Mouse (Mus musculus): ENCODE measurements around the gene Hpcal1. TPM values are rescaled to one million over a fixed set of nuclear protein-coding genes. Genes with fewer than 3 reads are reported as not detected.

Gene Hpcal1
- polyA plus RNA-seq, 1 experiment, result 544 TPM

- DNase-seq, result no peak
- TF ChIP-seq POLR2A (IDR thresholded peaks at IDR 0.05; ENCODE audit: borderline replicate concordance, insufficient read depth, low read length), result no peak
- no peak for TF ChIP-seq CTCF (IDR thresholded peaks at IDR 0.05; ENCODE audit: borderline replicate concordance, insufficient read depth, low read depth, low read length)
- Histone ChIP-seq H3K4me3 (replicated peaks; ENCODE audit: insufficient read depth, low read depth, low read length) (no peak overlapping the region), H3K27ac (ENCODE audit: insufficient read depth, low read length) (no peak overlapping the region), H3K27me3 (ENCODE audit: control insufficient read depth, insufficient read depth, low read length) (no peaks in the 10 kb centered on the region), H3K4me1 (ENCODE audit: control insufficient read depth, insufficient read depth, low read length) (no peaks in the 10 kb centered on the region)
- 55% methylated on average over 7 of the region's 7 CpGs for WGBS
These were observed 16.9 kb upstream of the Hpcal1 start for GRCm38 (mm10) chr12:17673729-17674128.

GRCm38 (mm10) chr12:17674182-17674812, 16.4 kb upstream of the Hpcal1 start:
- Histone ChIP-seq H3K4me3 (replicated peaks; ENCODE audit: insufficient read depth, low read depth, low read length) (no peak overlapping the region), H3K4me1 (ENCODE audit: control insufficient read depth, insufficient read depth, low read length) (no peaks in the 10 kb centered on the region), H3K27me3 (ENCODE audit: control insufficient read depth, insufficient read depth, low read length) (no peaks in the 10 kb centered on the region), H3K27ac (ENCODE audit: insufficient read depth, low read length) (no peak overlapping the region)
- 79% methylated on average over 6 of the region's 6 CpGs for WGBS
- DNase-seq, result no peak
- TF ChIP-seq POLR2A (IDR thresholded peaks at IDR 0.05; ENCODE audit: borderline replicate concordance, insufficient read depth, low read length), result no peak
- no peak for TF ChIP-seq CTCF (IDR thresholded peaks at IDR 0.05; ENCODE audit: borderline replicate concordance, insufficient read depth, low read depth, low read length)

- DNase-seq, result no peak
- Histone ChIP-seq H3K27me3 (ENCODE audit: control insufficient read depth, insufficient read depth, low read length) (no peaks in the 10 kb centered on the region), H3K4me3 (replicated peaks; ENCODE audit: insufficient read depth, low read depth, low read length) (no peak overlapping the region), H3K27ac (ENCODE audit: insufficient read depth, low read length) (no peak overlapping the region), H3K4me1 (ENCODE audit: control insufficient read depth, insufficient read depth, low read length) (no peaks in the 10 kb centered on the region)
- 83% methylated on average over 2 of the region's 2 CpGs for WGBS
- TF ChIP-seq POLR2A (IDR thresholded peaks at IDR 0.05; ENCODE audit: borderline replicate concordance, insufficient read depth, low read length) (no peak), CTCF (IDR thresholded peaks at IDR 0.05; ENCODE audit: borderline replicate concordance, insufficient read depth, low read depth, low read length) (no peak; the same call in 1 of the 2 replicates)
These were observed 12.9 kb upstream of the Hpcal1 start for GRCm38 (mm10) chr12:17677743-17678142.

- H3K27ac ChIP-seq (ENCODE audit: insufficient read depth, low read length), result no peak overlapping the region
- 89% methylated on average over 4 of the region's 4 CpGs for WGBS
- no peak overlapping the region for H3K4me3 ChIP-seq (replicated peaks; ENCODE audit: insufficient read depth, low read depth, low read length)
- DNase-seq, result no peak
- H3K4me1 ChIP-seq (ENCODE audit: control insufficient read depth, insufficient read depth, low read length), result no peaks in the 10 kb centered on the region
- no peaks in the 10 kb centered on the region for H3K27me3 ChIP-seq (ENCODE audit: control insufficient read depth, insufficient read depth, low read length)
- TF ChIP-seq CTCF (IDR thresholded peaks at IDR 0.05; ENCODE audit: borderline replicate concordance, insufficient read depth, low read depth, low read length) (no peak), POLR2A (IDR thresholded peaks at IDR 0.05; ENCODE audit: borderline replicate concordance, insufficient read depth, low read length) (no peak)
These were observed 11.1 kb upstream of the Hpcal1 start for GRCm38 (mm10) chr12:17679571-17679970.

- Histone ChIP-seq H3K27me3 (ENCODE audit: control insufficient read depth, insufficient read depth, low read length) (no peaks in the 10 kb centered on the region), H3K4me3 (replicated peaks; ENCODE audit: insufficient read depth, low read depth, low read length) (no peak overlapping the region), H3K27ac (ENCODE audit: insufficient read depth, low read length) (no peak overlapping the region), H3K4me1 (ENCODE audit: control insufficient read depth, insufficient read depth, low read length) (no peaks in the 10 kb centered on the region)
- WGBS, result 91% methylated on average over 2 of the region's 2 CpGs
- no peak for TF ChIP-seq POLR2A (IDR thresholded peaks at IDR 0.05; ENCODE audit: borderline replicate concordance, insufficient read depth, low read length)
- TF ChIP-seq CTCF (IDR thresholded peaks at IDR 0.05; ENCODE audit: borderline replicate concordance, insufficient read depth, low read depth, low read length), result no peak
- no peak for DNase-seq
These were observed 8.5 kb upstream of the Hpcal1 start for GRCm38 (mm10) chr12:17682161-17682560.

GRCm38 (mm10) chr12:17684315-17684714, 6.3 kb upstream of the Hpcal1 start:
- DNase-seq, result no peak
- Histone ChIP-seq H3K4me1 (ENCODE audit: control insufficient read depth, insufficient read depth, low read length) (no peaks in the 10 kb centered on the region), H3K27me3 (ENCODE audit: control insufficient read depth, insufficient read depth, low read length) (no peaks in the 10 kb centered on the region), H3K27ac (ENCODE audit: insufficient read depth, low read length) (no peak overlapping the region), H3K4me3 (replicated peaks; ENCODE audit: insufficient read depth, low read depth, low read length) (no peak overlapping the region)
- TF ChIP-seq CTCF (IDR thresholded peaks at IDR 0.05; ENCODE audit: borderline replicate concordance, insufficient read depth, low read depth, low read length) (no peak), POLR2A (IDR thresholded peaks at IDR 0.05; ENCODE audit: borderline replicate concordance, insufficient read depth, low read length) (no peak)
- WGBS, result 79% methylated on average over 1 of the region's 1 CpGs

GRCm38 (mm10) chr12:17686116-17686515, 4.5 kb upstream of the Hpcal1 start:
- Histone ChIP-seq H3K27ac (ENCODE audit: insufficient read depth, low read length) (no peak overlapping the region), H3K4me3 (replicated peaks; ENCODE audit: insufficient read depth, low read depth, low read length) (no peak overlapping the region), H3K27me3 (ENCODE audit: control insufficient read depth, insufficient read depth, low read length) (no peaks in the 10 kb centered on the region), H3K4me1 (ENCODE audit: control insufficient read depth, insufficient read depth, low read length) (peaks cover 3% of the 10 kb centered on the region; the same call in 1 of the 2 replicates)
- TF ChIP-seq CTCF (IDR thresholded peaks at IDR 0.05; ENCODE audit: borderline replicate concordance, insufficient read depth, low read depth, low read length), result no peak
- no peak for TF ChIP-seq POLR2A (IDR thresholded peaks at IDR 0.05; ENCODE audit: borderline replicate concordance, insufficient read depth, low read length)
- no peak for DNase-seq
- WGBS, result 90% methylated on average over 2 of the region's 2 CpGs

GRCm38 (mm10) chr12:17688913-17689312, 1.7 kb upstream of the Hpcal1 start:
- WGBS, result 96% methylated on average over 3 of the region's 3 CpGs
- no peak for DNase-seq
- Histone ChIP-seq H3K4me3 (replicated peaks; ENCODE audit: insufficient read depth, low read depth, low read length) (no peak overlapping the region), H3K4me1 (ENCODE audit: control insufficient read depth, insufficient read depth, low read length) (peaks cover 3% of the 10 kb centered on the region; the same call in 1 of the 2 replicates), H3K27me3 (ENCODE audit: control insufficient read depth, insufficient read depth, low read length) (no peaks in the 10 kb centered on the region), H3K27ac (ENCODE audit: insufficient read depth, low read length) (no peak overlapping the region)
- TF ChIP-seq CTCF (IDR thresholded peaks at IDR 0.05; ENCODE audit: borderline replicate concordance, insufficient read depth, low read depth, low read length) (no peak), POLR2A (IDR thresholded peaks at IDR 0.05; ENCODE audit: borderline replicate concordance, insufficient read depth, low read length) (no peak)

All from cerebellum, adult 2 months (tissue).